Mouse (Mus musculus) monocyte, adult 2 months (primary cell): Measurements from ENCODE around the gene Nrg4.
A peak's percentile ranks its signal among the peaks of the same experiment; 100 is the strongest.

Source experiments
- DNase-seq, 2 experiments: peaks; one replicate each; pipeline ENCODE4 v3.0.0; 2022; ENCODE audit warnings: low spot score in 2 of 2, low read depth in 1 of 2

The Nrg4 gene

DNA sequence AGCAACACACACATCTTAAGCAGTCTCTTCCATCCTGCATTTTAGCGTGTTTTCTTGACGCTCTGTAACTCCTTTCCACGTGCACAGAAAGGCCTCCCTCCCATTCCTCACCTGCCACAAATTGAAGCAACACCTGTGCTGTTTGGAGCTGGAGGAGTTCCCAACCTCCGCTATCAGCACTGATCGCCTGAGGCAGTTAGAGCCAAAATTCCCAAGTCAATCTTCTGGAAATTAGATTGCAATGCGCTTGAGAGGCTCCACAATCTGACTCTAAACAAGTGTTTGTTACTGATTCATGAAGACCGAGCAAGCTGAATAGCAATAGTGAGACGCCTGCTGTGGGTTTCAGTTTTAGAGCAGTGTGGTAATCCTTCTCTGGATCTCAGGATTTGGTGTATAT is 2.6 kb downstream of the Nrg4 start:
- no peak for DNase-seq

DNA sequence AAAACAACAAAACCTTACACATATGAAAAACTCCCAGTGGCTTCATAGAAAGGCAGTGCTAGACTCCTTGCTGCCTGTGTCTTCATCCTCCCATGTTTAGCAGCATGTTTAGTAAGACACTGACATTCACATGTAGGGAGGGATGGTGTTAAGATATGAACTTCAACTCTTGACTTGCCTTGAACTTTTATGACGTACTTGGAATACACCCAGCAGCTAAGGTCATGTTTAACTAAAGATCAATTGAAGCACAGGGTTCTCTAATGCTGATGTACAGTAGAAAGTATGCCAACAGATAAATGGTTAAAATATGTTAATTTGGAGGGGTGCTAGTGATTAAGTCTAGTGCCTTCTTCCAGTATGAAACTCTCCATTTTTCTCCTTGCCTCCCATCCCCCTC is 4.0 kb downstream of the Nrg4 start:
- DNase-seq = no peak

DNA sequence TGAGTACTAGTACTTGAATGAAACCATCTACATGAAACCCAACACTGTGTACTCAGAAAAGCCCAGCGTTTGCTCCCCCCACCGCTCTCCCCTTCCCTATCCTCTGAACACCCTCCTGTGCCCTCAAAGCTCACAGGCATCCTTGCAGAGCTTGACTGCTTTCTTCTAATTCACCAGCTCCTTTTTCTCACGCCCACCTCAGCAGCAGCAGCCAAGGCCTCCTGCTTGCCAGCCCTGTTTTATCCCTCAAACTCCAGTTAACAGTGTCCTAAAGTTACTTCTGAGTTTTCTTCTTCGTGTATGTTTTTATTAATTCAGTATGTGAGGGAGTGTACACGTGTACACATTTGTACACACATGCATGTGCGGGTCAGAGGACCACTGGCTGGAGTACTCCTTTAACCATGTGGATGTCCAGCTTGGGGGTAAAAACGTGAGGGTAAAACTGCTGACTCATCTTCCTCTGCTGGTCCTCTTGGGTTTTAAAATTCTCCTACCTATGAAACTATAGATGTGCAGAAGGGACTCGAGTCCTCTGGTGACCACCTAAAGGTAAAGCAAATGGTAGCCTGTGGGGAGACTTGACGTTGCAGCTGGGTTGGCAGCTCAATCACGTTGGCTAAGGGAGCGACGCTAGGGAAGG is 12.9 kb downstream of the Nrg4 start:
- no peak for DNase-seq

- DNase-seq = peak in 1 of 2 experiments; percentile 62
Observed at GRCm38 (mm10) chr9:55311560-55311959, 15.1 kb downstream of the Nrg4 start.

- DNase-seq = no peak
Observed at GRCm38 (mm10) chr9:55308455-55308854, 18.2 kb downstream of the Nrg4 start.

DNA sequence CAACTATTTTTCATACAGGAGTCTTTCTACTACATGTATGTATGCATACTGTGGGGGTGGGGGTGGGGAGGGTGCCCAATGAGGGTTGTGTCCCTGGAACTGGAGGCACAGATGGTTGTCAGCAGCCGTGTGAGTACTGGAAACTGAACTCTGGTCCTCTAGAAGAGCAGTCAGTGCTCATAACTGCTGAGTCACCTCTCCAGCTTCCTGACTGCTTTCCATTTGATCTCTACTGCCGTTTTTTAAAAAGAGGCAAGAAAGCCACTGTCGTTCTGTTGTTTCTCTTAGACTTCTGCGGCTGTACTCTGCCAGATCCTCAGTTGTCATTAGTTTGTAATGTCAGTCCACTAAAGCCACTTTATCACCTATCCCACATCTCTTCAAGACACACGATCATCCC is 19.1 kb downstream of the Nrg4 start:
- DNase-seq = no peak

- no peak for DNase-seq
Observed at GRCm38 (mm10) chr9:55307066-55307465, 19.6 kb downstream of the Nrg4 start.

DNA sequence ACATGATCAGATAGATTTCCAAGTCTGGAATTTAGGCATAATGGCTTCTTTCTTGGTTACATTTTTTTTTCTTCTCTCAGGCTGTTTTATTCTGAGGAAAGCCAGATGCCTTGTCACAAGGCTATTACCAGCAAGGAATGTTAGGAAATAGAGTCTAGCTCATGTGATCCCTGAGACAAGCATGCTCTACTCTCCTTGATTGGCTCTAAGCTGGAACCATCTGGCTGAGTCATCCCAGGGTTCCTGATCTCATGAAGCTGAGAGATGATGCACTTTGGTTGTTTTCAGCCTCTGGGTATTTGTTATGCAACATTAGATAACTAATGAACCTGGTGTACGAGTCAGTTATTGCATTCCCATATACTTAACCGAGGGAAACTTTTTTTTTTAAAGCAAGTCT is 30.4 kb downstream of the Nrg4 start:
- peak in 1 of 2 experiments; percentile 74 for DNase-seq

DNA sequence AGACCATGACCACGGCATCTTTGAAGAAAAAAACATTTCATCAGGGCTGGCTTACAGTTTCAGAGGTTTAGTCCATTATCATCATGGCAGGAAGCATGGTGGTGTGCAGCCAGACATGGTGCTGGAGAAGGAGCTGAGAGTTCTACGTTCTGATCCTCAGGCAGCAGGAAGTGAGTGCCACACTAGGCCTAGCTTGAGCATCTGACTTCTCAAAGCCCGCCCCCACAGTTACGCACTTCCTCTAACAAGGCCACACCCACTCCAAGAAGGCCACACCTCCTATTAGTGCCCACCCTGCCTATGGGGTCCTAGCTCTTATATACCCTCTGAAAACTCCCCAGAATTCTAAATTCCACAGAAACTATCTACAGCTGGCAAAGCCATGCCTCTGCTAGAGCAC is 34.7 kb downstream of the Nrg4 start:
- no peak for DNase-seq

DNA sequence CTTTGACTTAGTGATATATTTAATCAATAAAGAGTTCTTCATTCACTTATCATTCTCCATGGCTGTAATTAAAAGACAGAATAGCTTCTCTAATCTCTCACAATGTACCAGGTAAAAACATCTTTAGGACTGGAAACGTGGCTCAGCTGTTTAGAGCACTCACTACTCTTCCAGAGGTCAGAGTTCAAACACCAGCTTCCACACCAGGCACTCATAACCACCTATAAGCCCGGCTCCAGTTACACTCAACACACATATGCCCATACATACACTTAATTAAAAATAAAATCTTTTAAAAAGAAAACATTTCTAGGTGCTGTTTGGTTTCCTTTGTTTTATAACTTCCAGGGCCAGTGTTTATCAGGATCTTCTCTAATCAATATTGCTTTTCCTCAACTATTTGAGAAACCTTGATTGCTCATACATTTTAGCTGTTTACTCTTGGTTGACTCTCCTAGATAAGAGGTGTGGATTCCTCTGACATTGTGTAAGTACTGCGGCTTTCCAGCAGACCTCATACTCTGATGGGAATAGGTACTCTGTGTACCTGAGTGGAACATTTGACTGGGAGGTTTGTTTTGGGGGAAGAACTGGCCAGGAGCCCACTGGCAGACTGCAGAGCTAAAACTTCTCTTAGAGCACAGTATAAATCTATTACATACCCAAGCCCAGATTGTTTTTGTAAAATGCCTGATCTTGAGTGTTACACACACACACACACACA is 37.0 kb downstream of the Nrg4 start:
- DNase-seq = no peak

DNA sequence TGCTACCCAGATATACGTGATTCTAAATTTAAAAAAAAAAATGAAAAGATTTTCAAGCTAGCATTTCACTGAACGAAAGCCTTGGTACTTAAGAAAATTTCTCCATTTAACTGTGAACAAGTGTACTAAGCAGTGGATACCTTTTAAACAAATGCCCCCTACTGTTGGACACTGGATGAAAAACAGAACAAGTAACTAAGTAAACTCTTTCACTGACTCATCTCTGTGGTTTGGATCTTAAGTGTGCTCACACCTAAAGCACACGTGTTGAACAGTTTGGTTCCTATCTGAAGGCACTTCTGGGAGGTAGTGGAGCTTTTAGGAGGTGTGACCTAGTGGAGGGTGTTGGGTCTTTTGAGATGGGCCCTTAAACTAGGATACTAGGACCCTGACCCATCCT is 41.4 kb downstream of the Nrg4 start:
- no peak for DNase-seq

DNA sequence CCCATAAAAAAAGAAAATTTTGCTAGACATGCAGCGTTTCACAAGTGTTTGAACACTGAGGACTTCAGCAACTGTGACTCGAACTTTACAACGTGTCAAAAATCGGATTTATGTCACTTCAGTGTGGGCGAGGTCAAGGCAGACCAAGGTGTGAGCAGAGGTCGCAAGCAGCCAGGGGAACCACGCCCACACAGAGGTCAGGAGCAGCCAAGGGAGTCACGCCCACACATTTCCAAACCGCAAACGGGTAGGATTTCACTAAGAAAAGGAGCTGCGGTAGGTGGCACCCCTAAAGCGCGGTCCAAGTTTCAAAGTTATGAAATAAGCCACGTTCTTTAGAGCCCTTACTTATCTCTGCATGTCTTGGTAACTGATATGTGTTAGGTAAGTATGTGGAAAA is 43.1 kb downstream of the Nrg4 start:
- peak; percentile 7 to 31 for DNase-seq

- no peak for DNase-seq
Observed at GRCm38 (mm10) chr9:55279114-55279825, 47.4 kb downstream of the Nrg4 start.

GRCm38 (mm10) chr9:55277562-55277961 is 49.1 kb downstream of the Nrg4 start:
- no peak for DNase-seq

DNA sequence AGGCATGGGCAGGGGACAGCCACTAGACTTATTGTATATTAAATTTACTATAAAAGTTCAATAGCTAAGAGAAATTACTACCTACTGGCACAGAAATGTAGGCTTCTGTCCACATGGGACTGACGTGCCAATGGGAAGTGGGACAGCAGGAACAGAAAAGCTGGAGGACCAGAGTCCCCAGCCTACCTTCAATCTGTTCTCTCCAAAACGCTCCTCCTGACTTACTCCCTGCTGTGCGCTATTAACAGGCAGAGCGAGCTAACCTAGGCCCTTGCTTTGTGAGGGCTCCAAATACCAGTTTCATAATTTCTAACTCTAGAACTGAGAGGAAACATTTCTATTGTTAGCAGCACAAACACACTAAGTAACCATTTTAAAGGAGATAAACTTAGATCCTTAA is 52.7 kb downstream of the Nrg4 start:
- no peak for DNase-seq

- DNase-seq = no peak
Observed at GRCm38 (mm10) chr9:55271960-55272560, 54.6 kb downstream of the Nrg4 start.

GRCm38 (mm10) chr9:55264356-55265302 is 62.0 kb downstream of the Nrg4 start:
- no peak for DNase-seq

GRCm38 (mm10) chr9:55259741-55260140 is 66.9 kb downstream of the Nrg4 start:
- DNase-seq = no peak

- no peak for DNase-seq
Observed at GRCm38 (mm10) chr9:55257105-55257504, 69.5 kb downstream of the Nrg4 start.

- peak in 1 of 2 experiments; percentile 61 for DNase-seq
Observed at GRCm38 (mm10) chr9:55255604-55256003, 71.0 kb downstream of the Nrg4 start.

DNA sequence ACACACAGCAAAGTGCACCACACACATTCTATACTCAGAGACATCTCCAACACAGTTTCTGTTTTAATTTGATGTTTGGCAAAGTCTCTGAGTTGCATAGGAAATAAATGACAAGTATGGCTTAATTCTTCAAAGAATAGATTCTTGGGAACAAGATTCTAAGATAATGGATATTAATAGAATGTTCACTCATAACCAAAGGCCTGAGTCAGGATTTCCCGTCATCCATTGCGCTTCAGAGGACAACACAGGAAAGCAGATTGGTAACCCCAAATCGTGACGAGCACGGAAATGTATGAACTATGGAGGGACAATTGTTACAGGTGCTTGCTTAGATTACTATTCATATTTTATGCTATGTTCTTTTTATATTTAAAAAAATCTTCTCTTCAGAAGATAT is 71.6 kb downstream of the Nrg4 start:
- no peak for DNase-seq
